Mouse (Mus musculus) right cerebral cortex, adult 2 months (tissue): ENCODE data around the gene Snai1.

Source experiments
- DNase-seq, 2 experiments: peaks; one replicate each; pipeline ENCODE4 v3.0.0; 2021 to 2022; ENCODE audit warnings: low spot score in 2 of 2

Snai1 gene

DNA sequence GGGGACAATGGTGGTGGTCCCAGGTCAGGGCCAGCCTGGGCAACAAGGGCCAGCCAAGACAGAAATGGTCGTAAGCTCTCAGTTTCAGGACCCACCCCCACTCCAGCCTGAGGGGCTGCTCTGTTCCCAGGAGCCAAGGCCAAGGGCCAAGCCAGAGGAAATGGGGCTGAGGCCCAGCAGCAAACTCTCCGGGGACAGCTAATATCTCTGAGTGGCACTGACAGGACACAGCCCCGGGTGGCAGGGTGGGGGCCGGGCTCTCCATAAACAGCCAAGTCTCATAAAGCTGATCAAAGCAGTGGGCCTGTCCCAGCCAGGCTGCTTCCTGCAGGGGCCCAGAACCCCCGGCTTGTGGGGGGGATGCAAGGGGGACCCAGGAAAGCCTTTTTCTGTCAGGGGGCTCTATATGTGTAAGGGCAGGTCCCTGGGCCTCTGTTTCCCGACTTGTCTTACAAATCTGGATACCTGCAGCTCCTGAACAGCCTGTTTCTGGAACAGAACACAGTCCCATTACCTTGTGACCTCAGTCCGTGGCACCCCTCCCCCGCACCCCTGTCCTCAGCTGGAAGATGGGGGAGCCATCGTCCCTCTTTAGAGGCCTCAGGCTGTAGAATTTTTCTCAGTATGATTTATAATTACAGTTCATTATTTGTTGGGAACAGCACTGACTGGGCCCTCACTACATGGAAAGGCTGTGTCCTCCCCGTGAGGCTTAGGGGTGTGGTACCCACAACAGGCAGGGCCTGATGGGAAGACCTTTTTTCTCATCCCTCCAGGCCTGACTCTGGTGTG, 45.4 kb downstream of the Snai1 start:
- DNase-seq = no peak

DNA sequence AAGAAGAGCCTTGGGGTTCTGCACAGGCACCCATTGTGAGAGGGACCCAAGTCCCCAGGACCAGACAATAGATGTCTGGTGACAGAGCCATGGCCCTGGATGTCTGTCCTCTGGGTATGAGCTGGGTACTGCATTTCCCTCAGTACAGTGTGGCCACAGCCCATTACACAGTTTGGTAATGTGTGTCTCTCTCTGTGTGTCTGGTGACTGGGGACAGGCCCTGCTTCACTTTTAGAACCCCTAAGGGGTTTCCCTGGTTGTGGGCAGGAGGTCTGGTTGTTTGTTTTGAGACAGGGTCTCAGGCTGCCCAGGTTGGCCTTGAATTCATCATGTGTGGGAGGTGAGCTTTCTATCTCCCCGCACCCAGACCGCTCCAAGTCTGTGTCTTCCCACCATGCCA, 47.3 kb downstream of the Snai1 start:
- no peak for DNase-seq

DNA sequence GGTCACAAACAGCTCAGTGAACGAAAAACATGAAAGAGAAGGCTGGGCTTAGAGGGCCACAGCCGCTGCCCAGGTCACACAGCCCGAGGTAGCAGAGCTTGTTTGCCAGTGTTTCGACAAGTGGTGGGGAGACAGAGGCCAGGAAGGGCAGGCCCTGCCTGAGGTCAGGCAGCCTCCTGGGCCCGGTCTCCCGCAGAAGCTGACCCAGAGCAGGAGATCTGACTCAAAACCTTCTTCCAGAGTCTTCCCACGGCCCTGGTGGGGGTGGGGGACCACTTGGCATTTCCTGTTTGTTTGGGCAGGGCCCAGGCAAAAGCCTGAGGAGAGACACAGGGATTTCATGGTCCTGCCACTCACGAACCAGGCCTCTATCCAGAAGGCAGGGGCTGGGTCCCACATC, 48.0 kb downstream of the Snai1 start:
- DNase-seq = no peak

DNA sequence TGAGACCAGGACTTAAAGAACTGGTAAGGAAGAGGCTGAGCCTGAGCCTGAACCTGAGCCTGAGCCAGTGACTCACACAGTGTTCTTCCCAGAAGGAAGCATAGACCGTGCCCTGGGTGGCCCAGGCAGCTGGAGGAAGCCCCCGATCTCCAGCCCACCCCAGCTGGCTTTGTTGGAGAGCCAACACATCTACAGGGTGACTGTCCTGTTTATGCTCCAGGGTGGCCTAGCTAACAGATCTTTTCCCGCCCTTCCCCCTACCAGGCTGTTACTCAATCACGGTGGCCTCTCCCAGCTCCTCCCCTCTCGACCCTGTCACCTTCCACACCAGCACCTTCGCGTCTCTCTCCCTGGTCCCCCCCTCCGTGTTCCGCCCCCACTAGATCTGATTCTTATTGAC, 49.0 kb downstream of the Snai1 start:
- no peak for DNase-seq

DNA sequence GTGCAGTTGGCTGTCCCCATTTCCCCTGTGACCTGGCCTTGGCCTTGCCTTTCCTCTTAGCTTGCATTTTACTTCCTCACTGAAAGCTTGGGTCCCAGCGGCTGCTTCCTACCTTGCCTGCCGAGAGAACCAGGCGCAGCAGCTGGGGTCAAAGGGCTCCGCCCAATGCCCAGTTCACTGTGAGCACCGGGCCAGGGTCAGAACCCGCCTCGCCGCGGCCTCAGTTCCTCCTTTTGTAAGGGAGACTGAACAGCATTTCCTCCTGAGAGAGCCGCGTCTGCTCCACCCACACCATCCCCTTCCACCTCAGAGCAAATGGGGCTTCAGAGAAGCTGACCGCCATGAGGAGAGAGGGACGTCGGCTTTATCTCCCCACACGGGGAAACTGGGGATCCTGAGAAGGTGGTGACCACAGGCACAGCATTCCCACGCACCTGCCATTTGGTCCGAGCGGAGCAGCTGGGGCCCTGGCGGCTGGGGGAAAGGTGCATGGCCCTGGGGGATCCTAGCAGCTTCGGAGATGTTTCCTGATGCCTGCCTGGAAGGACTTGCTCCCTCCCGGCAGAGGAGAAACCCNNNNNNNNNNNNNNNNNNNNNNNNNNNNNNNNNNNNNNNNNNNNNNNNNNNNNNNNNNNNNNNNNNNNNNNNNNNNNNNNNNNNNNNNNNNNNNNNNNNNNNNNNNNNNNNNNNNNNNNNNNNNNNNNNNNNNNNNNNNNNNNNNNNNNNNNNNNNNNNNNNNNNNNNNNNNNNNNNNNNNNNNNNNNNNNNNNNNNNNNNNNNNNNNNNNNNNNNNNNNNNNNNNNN, 51.0 kb downstream of the Snai1 start:
- no peak for DNase-seq
